ENCODE assay signal across 24 mouse cellular contexts in the genomic region with DNA sequence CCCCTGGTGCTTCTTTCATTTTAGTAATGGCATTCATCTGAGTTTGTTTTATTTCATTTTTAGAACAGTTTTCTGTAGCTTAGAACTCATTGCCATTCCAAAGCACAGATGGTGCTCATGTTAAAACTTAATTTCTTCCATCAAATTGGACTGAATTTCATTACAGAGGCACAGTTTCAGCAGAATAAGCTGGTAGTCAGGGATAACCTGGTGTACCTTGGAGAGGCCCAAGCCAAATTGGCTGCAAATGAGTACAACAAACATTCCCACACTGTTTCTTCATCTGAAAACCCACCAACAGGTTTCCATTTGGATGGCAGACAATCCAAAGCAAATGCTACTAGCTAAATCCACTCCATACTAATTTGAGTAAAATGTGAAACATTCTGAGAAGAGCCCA.
DNase-seq lines count a peak whose midpoint lies in the region; ATAC-seq lines count a peak whose summit lies in the region.
"Had no signal": no experiment of that assay in that cellular context is flagged by ENCODE, and none has a peak within 500 bp of the region (broad histone marks: within the 10 kb centered on the region; RNA-seq: fewer than 3 reads in every experiment).

No protein-coding gene starts in this region.

- H3K4me1 ChIP-seq in forebrain, embryonic 16.5 days (replicated peaks; ENCODE audit: control insufficient read depth, insufficient read depth, low read length), result no peaks in the 10 kb centered on the region
- H3K4me1 ChIP-seq in forebrain, embryonic 12.5 days, result no peaks in the 10 kb centered on the region
- H3K4me1 ChIP-seq in heart, embryonic 11.5 days (ENCODE audit: control insufficient read depth, insufficient read depth, low read length), result no peaks in the 10 kb centered on the region
- H3K4me1 ChIP-seq: embryonic facial prominence, embryonic 15.5 days; heart, embryonic 13.5 days; limb, embryonic 12.5 days; liver, embryonic 13.5 days; lung, embryonic 15.5 days; midbrain, embryonic 12.5 days; neural tube, embryonic 13.5 days; stomach, embryonic 15.5 days had no signal

- H3K27ac ChIP-seq in forebrain, embryonic 16.5 days (ENCODE audit: low read length), result no peak overlapping the region
- H3K27ac ChIP-seq in forebrain, embryonic 12.5 days, result no peak overlapping the region
- no peak overlapping the region for H3K27ac ChIP-seq in heart, embryonic 11.5 days (ENCODE audit: low read depth, low read length)
- H3K27ac ChIP-seq: embryonic facial prominence, embryonic 15.5 days; heart, embryonic 13.5 days; hindbrain, postnatal 0 days; limb, embryonic 12.5 days; liver, embryonic 13.5 days; lung, embryonic 15.5 days; macrophage; midbrain, embryonic 12.5 days; neural tube, embryonic 13.5 days; stomach, embryonic 15.5 days had no signal

- no peak overlapping the region for H3K4me3 ChIP-seq in forebrain, embryonic 16.5 days (replicated peaks; ENCODE audit: low read length)
- H3K4me3 ChIP-seq in forebrain, embryonic 12.5 days (replicated peaks), result no peak overlapping the region
- no peak overlapping the region for H3K4me3 ChIP-seq in heart, embryonic 11.5 days (ENCODE audit: low read depth, low read length)
- H3K4me3 ChIP-seq: embryonic facial prominence, embryonic 15.5 days; heart, embryonic 13.5 days; limb, embryonic 12.5 days; liver, embryonic 13.5 days; lung, embryonic 15.5 days; midbrain, embryonic 12.5 days; neural tube, embryonic 13.5 days; stomach, embryonic 15.5 days had no signal

- H3K9ac ChIP-seq in forebrain, embryonic 16.5 days (replicated peaks; ENCODE audit: low read depth, low read length), result no peak overlapping the region
- H3K9ac ChIP-seq in forebrain, embryonic 12.5 days, result no peak overlapping the region
- no peak overlapping the region for H3K9ac ChIP-seq in heart, embryonic 11.5 days (ENCODE audit: low read depth, low read length)
- H3K9ac ChIP-seq: embryonic facial prominence, embryonic 15.5 days; heart, embryonic 13.5 days; limb, embryonic 12.5 days; liver, embryonic 13.5 days; lung, embryonic 15.5 days; midbrain, embryonic 12.5 days; neural tube, embryonic 13.5 days; stomach, embryonic 15.5 days had no signal

- no peaks in the 10 kb centered on the region for H3K36me3 ChIP-seq in forebrain, embryonic 16.5 days (ENCODE audit: control insufficient read depth, insufficient read depth)
- no peaks in the 10 kb centered on the region for H3K36me3 ChIP-seq in forebrain, embryonic 12.5 days (replicated peaks)
- no peaks in the 10 kb centered on the region for H3K36me3 ChIP-seq in heart, embryonic 11.5 days (ENCODE audit: control insufficient read depth, insufficient read depth, low read length)
- H3K36me3 ChIP-seq: embryonic facial prominence, embryonic 15.5 days; heart, embryonic 13.5 days; limb, embryonic 12.5 days; liver, embryonic 13.5 days; lung, embryonic 15.5 days; midbrain, embryonic 12.5 days; neural tube, embryonic 13.5 days; stomach, embryonic 15.5 days had no signal

- peak; percentile 49 for DNase-seq in brain, embryonic 18.5 days (ENCODE audit: low read depth, low spot score)
- DNase-seq in layer of hippocampus, adult 9-10 months (ENCODE audit: low spot score), result peak; percentile 35
- DNase-seq in right cerebral cortex, adult 2 months (ENCODE audit: low spot score in 2 of 2), result peak; percentile 5 to 20
- DNase-seq in heart, postnatal 4 days, result no peak
- DNase-seq: adrenal gland, postnatal 10 days; cerebellum, postnatal 10 days; heart, postnatal 36 days; kidney, adult 18-20 months; kidney, postnatal 25 days; liver, embryonic 13.5 days; spleen, adult 18-20 months had no signal

- no peaks in the 10 kb centered on the region for H3K27me3 ChIP-seq in forebrain, embryonic 16.5 days (replicated peaks; ENCODE audit: control insufficient read depth, insufficient read depth, low read length)
- no peaks in the 10 kb centered on the region for H3K27me3 ChIP-seq in forebrain, embryonic 12.5 days
- H3K27me3 ChIP-seq in heart, embryonic 11.5 days (ENCODE audit: control insufficient read depth, insufficient read depth, low read length), result no peaks in the 10 kb centered on the region
- H3K27me3 ChIP-seq: embryonic facial prominence, embryonic 15.5 days; heart, embryonic 13.5 days; limb, embryonic 12.5 days; liver, embryonic 13.5 days; lung, embryonic 15.5 days; midbrain, embryonic 12.5 days; neural tube, embryonic 13.5 days; stomach, embryonic 15.5 days had no signal

- H3K4me2 ChIP-seq in forebrain, embryonic 16.5 days (ENCODE audit: low read length), result no peak overlapping the region
- no peak overlapping the region for H3K4me2 ChIP-seq in forebrain, embryonic 12.5 days
- H3K4me2 ChIP-seq in heart, embryonic 11.5 days, result no peak overlapping the region
- H3K4me2 ChIP-seq: embryonic facial prominence, embryonic 15.5 days; heart, embryonic 13.5 days; limb, embryonic 12.5 days; liver, embryonic 13.5 days; lung, embryonic 15.5 days; midbrain, embryonic 12.5 days; neural tube, embryonic 13.5 days; stomach, embryonic 15.5 days had no signal

- ATAC-seq in forebrain, embryonic 16.5 days, result peak; percentile 72
- no peak for ATAC-seq in forebrain, embryonic 12.5 days (ENCODE audit: low FRiP score)
- ATAC-seq in heart, embryonic 11.5 days (replicated peaks; ENCODE audit: insufficient number of reproducible peaks, low FRiP score, low TSS enrichment), result no peak
- ATAC-seq in megakaryocyte, adult 5-6 weeks (ENCODE audit: poor library complexity, severe bottlenecking), result no peak
- ATAC-seq: hindbrain, postnatal 0 days had no signal

- H3K9me3 ChIP-seq in forebrain, embryonic 16.5 days (ENCODE audit: control insufficient read depth, low read length), result no peaks in the 10 kb centered on the region
- H3K9me3 ChIP-seq in forebrain, embryonic 12.5 days, result no peaks in the 10 kb centered on the region
- H3K9me3 ChIP-seq in heart, embryonic 11.5 days (replicated peaks; ENCODE audit: control insufficient read depth, low read length), result no peaks in the 10 kb centered on the region
- H3K9me3 ChIP-seq: embryonic facial prominence, embryonic 15.5 days; heart, embryonic 13.5 days; limb, embryonic 12.5 days; liver, embryonic 13.5 days; lung, embryonic 15.5 days; midbrain, embryonic 12.5 days; neural tube, embryonic 13.5 days; stomach, embryonic 15.5 days had no signal
